13 mouse cellular contexts compared by ENCODE assay signal in the genomic region with DNA sequence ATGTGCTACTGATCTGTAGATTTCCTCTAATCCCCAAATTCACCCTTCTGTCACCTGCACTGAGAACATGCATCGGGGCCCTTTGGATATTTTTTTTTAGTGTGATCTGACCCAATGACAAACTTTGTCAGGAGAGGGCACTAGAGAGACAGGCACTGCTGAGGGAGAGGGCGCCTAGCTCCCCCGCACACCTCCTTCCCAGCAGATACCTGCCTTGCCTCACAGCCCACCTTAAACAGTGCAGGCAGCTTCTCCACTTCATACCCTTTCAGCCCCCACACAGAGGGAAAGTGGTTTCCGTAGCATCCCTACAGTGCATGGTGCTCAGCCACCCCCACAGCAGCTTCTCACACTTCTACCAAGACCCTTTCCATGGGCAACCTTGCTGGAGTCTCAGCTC.
DNase-seq lines count a peak whose midpoint lies in the region; ATAC-seq and TF ChIP-seq lines count a peak whose summit lies in the region.
"Had no signal": no experiment of that assay in that cellular context is flagged by ENCODE, and none has a peak within 500 bp of the region (broad histone marks: within the 10 kb centered on the region; RNA-seq: fewer than 3 reads in every experiment).

No protein-coding gene starts in this region.

- H3K9me3 ChIP-seq in hindbrain, embryonic 10.5 days = no peaks in the 10 kb centered on the region
- H3K9me3 ChIP-seq in hindbrain, embryonic 16.5 days (ENCODE audit: control insufficient read depth, low read length) = no peaks in the 10 kb centered on the region
- no peaks in the 10 kb centered on the region for H3K9me3 ChIP-seq in hindbrain, embryonic 12.5 days (replicated peaks)
- H3K9me3 ChIP-seq in liver, embryonic 11.5 days (ENCODE audit: control insufficient read depth, low read length) = no peaks in the 10 kb centered on the region
- H3K9me3 ChIP-seq: heart, embryonic 12.5 days had no signal

- peaks cover 6% of the 10 kb centered on the region for H3K4me1 ChIP-seq in hindbrain, embryonic 10.5 days (replicated peaks)
- peaks cover 3% of the 10 kb centered on the region; the same call in 1 of the 2 replicates for H3K4me1 ChIP-seq in hindbrain, embryonic 16.5 days (ENCODE audit: control insufficient read depth, insufficient read depth, low read depth, low read length)
- H3K4me1 ChIP-seq in testis, adult 2 months (ENCODE audit: control insufficient read depth, insufficient read depth, low read length) = no peaks in the 10 kb centered on the region
- H3K4me1 ChIP-seq in hindbrain, embryonic 12.5 days = peaks cover 7% of the 10 kb centered on the region; the same call in 1 of the 2 replicates
- no peaks in the 10 kb centered on the region for H3K4me1 ChIP-seq in liver, embryonic 11.5 days (replicated peaks; ENCODE audit: control insufficient read depth, insufficient read depth, low read length)
- H3K4me1 ChIP-seq: heart, embryonic 12.5 days had no signal

- TF ChIP-seq CTCF in testis, adult 2 months (IDR thresholded peaks at IDR 0.05; ENCODE audit: control insufficient read depth, insufficient read depth, insufficient replicate concordance, low read depth, low read length) = peak; percentile 9; the same call in 1 of the 2 replicates

- no peaks in the 10 kb centered on the region for H3K27me3 ChIP-seq in hindbrain, embryonic 10.5 days (ENCODE audit: insufficient read depth, poor library complexity, severe bottlenecking)
- no peaks in the 10 kb centered on the region for H3K27me3 ChIP-seq in hindbrain, embryonic 16.5 days (replicated peaks; ENCODE audit: control insufficient read depth, insufficient read depth, low read length)
- H3K27me3 ChIP-seq in testis, adult 2 months (ENCODE audit: control insufficient read depth, insufficient read depth, low read length) = no peaks in the 10 kb centered on the region
- no peaks in the 10 kb centered on the region for H3K27me3 ChIP-seq in hindbrain, embryonic 12.5 days
- no peaks in the 10 kb centered on the region for H3K27me3 ChIP-seq in liver, embryonic 11.5 days (replicated peaks; ENCODE audit: control insufficient read depth, insufficient read depth, low read length)
- H3K27me3 ChIP-seq: CH12.LX; heart, embryonic 12.5 days had no signal

- H3K9ac ChIP-seq in hindbrain, embryonic 16.5 days (ENCODE audit: low read depth, low read length) = no peak overlapping the region
- H3K9ac ChIP-seq in hindbrain, embryonic 12.5 days = 0 out of 2 replicates have a peak overlapping the region, but pooled peaks have one; percentile 18
- no peak overlapping the region for H3K9ac ChIP-seq in liver, embryonic 11.5 days (ENCODE audit: low read depth, low read length)
- H3K9ac ChIP-seq: heart, embryonic 12.5 days had no signal

- TF ChIP-seq POLR2A in testis, adult 2 months (IDR thresholded peaks at IDR 0.05; ENCODE audit: control insufficient read depth, low read depth, low read length) = no peak

- DNase-seq in hindbrain, embryonic 10.5 days (ENCODE audit: low spot score) = peak; percentile 4
- DNase-seq in testis, postnatal 10 days (ENCODE audit: low spot score) = no peak
- DNase-seq in liver, embryonic 11.5 days (ENCODE audit: low spot score) = no peak
- no peak for DNase-seq in right cerebral cortex, adult 2 months (ENCODE audit: low spot score in 2 of 2)
- DNase-seq: cerebellum, adult 9-11 months; thymus, postnatal 36 days had no signal

- H3K27ac ChIP-seq in hindbrain, embryonic 10.5 days = no peak overlapping the region
- H3K27ac ChIP-seq in hindbrain, embryonic 16.5 days (ENCODE audit: low read depth, low read length) = no peak overlapping the region
- H3K27ac ChIP-seq in testis, adult 2 months (ENCODE audit: control insufficient read depth, insufficient read depth, low read depth, low read length) = no peak overlapping the region
- 0 out of 2 replicates have a peak overlapping the region, but pooled peaks have one; percentile 30 for H3K27ac ChIP-seq in hindbrain, embryonic 12.5 days
- no peak overlapping the region for H3K27ac ChIP-seq in liver, embryonic 11.5 days (ENCODE audit: low read depth, low read length)

- no peak overlapping the region for H3K4me3 ChIP-seq in hindbrain, embryonic 10.5 days
- H3K4me3 ChIP-seq in hindbrain, embryonic 16.5 days (ENCODE audit: low read length) = no peak overlapping the region
- no peak overlapping the region for H3K4me3 ChIP-seq in testis, adult 2 months (ENCODE audit: control insufficient read depth, low read depth, low read length)
- H3K4me3 ChIP-seq in hindbrain, embryonic 12.5 days = no peak overlapping the region
- H3K4me3 ChIP-seq in liver, embryonic 11.5 days (ENCODE audit: low read depth, low read length) = no peak overlapping the region
- H3K4me3 ChIP-seq: heart, embryonic 12.5 days had no signal

- H3K4me2 ChIP-seq in hindbrain, embryonic 16.5 days (ENCODE audit: low read length) = no peak overlapping the region
- no peak overlapping the region for H3K4me2 ChIP-seq in hindbrain, embryonic 12.5 days (replicated peaks)
- H3K4me2 ChIP-seq in liver, embryonic 11.5 days = no peak overlapping the region
- H3K4me2 ChIP-seq: heart, embryonic 12.5 days had no signal

- H3K36me3 ChIP-seq in hindbrain, embryonic 10.5 days = no peaks in the 10 kb centered on the region
- H3K36me3 ChIP-seq in hindbrain, embryonic 16.5 days (ENCODE audit: control insufficient read depth, insufficient read depth, low read length) = no peaks in the 10 kb centered on the region
- H3K36me3 ChIP-seq in testis, adult 2 months (ENCODE audit: control insufficient read depth, insufficient read depth, low read length) = no peaks in the 10 kb centered on the region
- H3K36me3 ChIP-seq in hindbrain, embryonic 12.5 days = no peaks in the 10 kb centered on the region
- H3K36me3 ChIP-seq in liver, embryonic 11.5 days (ENCODE audit: control insufficient read depth, insufficient read depth, low read length) = no peaks in the 10 kb centered on the region
- H3K36me3 ChIP-seq: heart, embryonic 12.5 days had no signal

- no peak for ATAC-seq in hindbrain, embryonic 16.5 days
- no peak for ATAC-seq in hindbrain, embryonic 12.5 days (ENCODE audit: low FRiP score)
- no peak for ATAC-seq in liver, embryonic 11.5 days (replicated peaks; ENCODE audit: low FRiP score)
- no peak for ATAC-seq in granulocyte monocyte progenitor cell, adult 5-6 weeks (replicated peaks; ENCODE audit: poor library complexity, severe bottlenecking)
- ATAC-seq: inflammation-experienced regulatory T-cells, adult 6 months had no signal

- 31% methylated on average over 4 of the region's 4 CpGs for WGBS in hindbrain, embryonic 10.5 days
- WGBS in hindbrain, embryonic 16.5 days = 39% methylated on average over 4 of the region's 4 CpGs
- 26% methylated on average over 4 of the region's 4 CpGs for WGBS in hindbrain, embryonic 12.5 days
- 41% methylated on average over 4 of the region's 4 CpGs for WGBS in liver, embryonic 11.5 days
